ENCODE assay signal across 26 mouse cellular contexts in the genomic region with DNA sequence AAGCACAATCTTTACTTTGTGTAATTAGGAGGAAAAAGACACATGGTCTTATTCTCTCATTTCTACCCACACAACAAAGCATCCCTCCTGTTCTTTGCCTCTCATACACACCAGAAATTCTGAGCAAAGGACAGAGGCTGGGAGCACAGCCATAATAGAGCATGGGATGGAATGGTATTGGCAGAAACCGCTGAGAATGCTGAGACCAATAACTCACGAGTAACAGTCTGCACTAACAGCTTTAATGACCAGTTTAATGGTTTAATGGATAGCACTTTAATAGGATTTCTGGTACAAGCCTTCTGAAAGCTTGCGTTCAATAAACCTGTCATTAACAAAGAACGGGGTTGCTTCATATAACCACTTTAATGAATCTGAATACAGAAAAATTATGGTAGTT.
DNase-seq lines count a peak whose midpoint lies in the region; ATAC-seq and TF ChIP-seq lines count a peak whose summit lies in the region.
"Had no signal": no experiment of that assay in that cellular context is flagged by ENCODE, and none has a peak within 500 bp of the region (broad histone marks: within the 10 kb centered on the region; RNA-seq: fewer than 3 reads in every experiment).

No protein-coding gene starts in this region.

- 51% methylated on average over 4 of the region's 4 CpGs for WGBS in hindbrain, embryonic 13.5 days
- 73% methylated on average over 4 of the region's 4 CpGs for WGBS in hindbrain, embryonic 12.5 days
- 26% methylated on average over 4 of the region's 4 CpGs for WGBS in neural tube, embryonic 12.5 days

- ATAC-seq in hindbrain, embryonic 13.5 days (ENCODE audit: low FRiP score) = peak; percentile 68
- no peak for ATAC-seq in hindbrain, embryonic 12.5 days (ENCODE audit: low FRiP score)
- peak; percentile 79 for ATAC-seq in neural tube, embryonic 12.5 days (ENCODE audit: low FRiP score, low read depth)
- ATAC-seq: intestine, embryonic 15.5 days had no signal

- H3K27me3 ChIP-seq in hindbrain, embryonic 13.5 days = no peaks in the 10 kb centered on the region
- no peaks in the 10 kb centered on the region for H3K27me3 ChIP-seq in hindbrain, embryonic 12.5 days
- H3K27me3 ChIP-seq in neural tube, embryonic 12.5 days (replicated peaks) = no peaks in the 10 kb centered on the region
- H3K27me3 ChIP-seq: intestine, embryonic 15.5 days; limb, embryonic 12.5 days; liver, embryonic 15.5 days had no signal

- H3K27ac ChIP-seq in hindbrain, embryonic 13.5 days = no peak overlapping the region
- H3K27ac ChIP-seq in hindbrain, embryonic 12.5 days = no peak overlapping the region
- no peak overlapping the region for H3K27ac ChIP-seq in neural tube, embryonic 12.5 days
- H3K27ac ChIP-seq: intestine, embryonic 15.5 days; left cerebral cortex, adult 2 months; limb, embryonic 12.5 days; liver, embryonic 15.5 days; midbrain, embryonic 10.5 days had no signal

- no peaks in the 10 kb centered on the region for H3K36me3 ChIP-seq in hindbrain, embryonic 13.5 days
- H3K36me3 ChIP-seq in hindbrain, embryonic 12.5 days = no peaks in the 10 kb centered on the region
- H3K36me3 ChIP-seq in neural tube, embryonic 12.5 days = no peaks in the 10 kb centered on the region
- H3K36me3 ChIP-seq: intestine, embryonic 15.5 days; limb, embryonic 12.5 days; liver, embryonic 15.5 days; midbrain, embryonic 10.5 days had no signal

- no peak for TF ChIP-seq CTCF in brain, embryonic 14.5 days (IDR thresholded peaks at IDR 0.05; ENCODE audit: borderline replicate concordance, extremely low read depth, insufficient read depth, insufficient read length)

- H3K4me3 ChIP-seq in hindbrain, embryonic 13.5 days = no peak overlapping the region
- no peak overlapping the region for H3K4me3 ChIP-seq in hindbrain, embryonic 12.5 days
- no peak overlapping the region for H3K4me3 ChIP-seq in neural tube, embryonic 12.5 days
- H3K4me3 ChIP-seq: intestine, embryonic 15.5 days; left cerebral cortex, adult 2 months; limb, embryonic 12.5 days; liver, embryonic 15.5 days; midbrain, embryonic 10.5 days; myocyte had no signal

- H3K9me3 ChIP-seq in hindbrain, embryonic 13.5 days = no peaks in the 10 kb centered on the region
- no peaks in the 10 kb centered on the region for H3K9me3 ChIP-seq in hindbrain, embryonic 12.5 days (replicated peaks)
- no peaks in the 10 kb centered on the region for H3K9me3 ChIP-seq in neural tube, embryonic 12.5 days
- H3K9me3 ChIP-seq: intestine, embryonic 15.5 days; limb, embryonic 12.5 days; liver, embryonic 15.5 days; midbrain, embryonic 10.5 days had no signal

- H3K4me2 ChIP-seq in hindbrain, embryonic 13.5 days = no peak overlapping the region
- H3K4me2 ChIP-seq in hindbrain, embryonic 12.5 days (replicated peaks) = no peak overlapping the region
- no peak overlapping the region for H3K4me2 ChIP-seq in neural tube, embryonic 12.5 days (replicated peaks)
- H3K4me2 ChIP-seq: intestine, embryonic 15.5 days; limb, embryonic 12.5 days; liver, embryonic 15.5 days; lung, embryonic 14.5 days had no signal

- no peak overlapping the region for H3K9ac ChIP-seq in hindbrain, embryonic 13.5 days
- H3K9ac ChIP-seq in hindbrain, embryonic 12.5 days = no peak overlapping the region
- H3K9ac ChIP-seq in neural tube, embryonic 12.5 days = no peak overlapping the region
- H3K9ac ChIP-seq: intestine, embryonic 15.5 days; limb, embryonic 12.5 days; liver, embryonic 15.5 days; lung, embryonic 14.5 days had no signal

- no peak for TF ChIP-seq POLR2A in brain, embryonic 14.5 days (IDR thresholded peaks at IDR 0.05; ENCODE audit: borderline replicate concordance, extremely low read depth, insufficient read depth, insufficient read length, poor library complexity, severe bottlenecking)

- peaks cover 8% of the 10 kb centered on the region; the same call in 1 of the 2 replicates for H3K4me1 ChIP-seq in hindbrain, embryonic 13.5 days (replicated peaks)
- H3K4me1 ChIP-seq in hindbrain, embryonic 12.5 days = 0 out of 2 replicates have a peak, but pooled peaks cover 3% of the 10 kb centered on the region
- peaks cover 5% of the 10 kb centered on the region for H3K4me1 ChIP-seq in neural tube, embryonic 12.5 days
- H3K4me1 ChIP-seq: intestine, embryonic 15.5 days; limb, embryonic 12.5 days; liver, embryonic 15.5 days had no signal

- DNase-seq in layer of hippocampus, adult 18-20 months (ENCODE audit: low spot score in 2 of 2) = peak; percentile 11 to 46
- no peak for DNase-seq in layer of hippocampus, adult 11-12 months (ENCODE audit: low spot score)
- peak; percentile 42 for DNase-seq in brain, embryonic 14.5 days (ENCODE audit: low read depth)
- DNase-seq in cerebellum, postnatal 25 days = no peak
- DNase-seq in spleen, adult 12 weeks (ENCODE audit: low spot score) = no peak
- DNase-seq: adrenal gland, postnatal 25 days; cerebellum, adult 18-20 months; cerebellum, postnatal 14 days; gastrocnemius, postnatal 14 days; heart, postnatal 14 days; kidney, adult 2 months; kidney, postnatal 10 days; lung, embryonic 14.5 days; lung, postnatal 14 days; right cerebral cortex, postnatal 4 days; thymus, adult 2 months; thymus, postnatal 4 days had no signal

Comparison
In these comparisons a context has a peak if more than half of its experiments do, and no peak if none do; other contexts are left out.
1. DNase-seq: peak in layer of hippocampus, adult 18-20 months (2 of 2) and brain, embryonic 14.5 days (single experiment); none in layer of hippocampus, adult 11-12 months (single experiment), cerebellum, postnatal 25 days (0 of 2) and spleen, adult 12 weeks (single experiment).